Mouse (Mus musculus) thymus, postnatal 0 days (tissue): Measurements from ENCODE around the gene Ebf1. TPM values are rescaled to one million over a fixed set of nuclear protein-coding genes. Genes with fewer than 3 reads are reported as not detected.

ENCODE experiments used
- DNase-seq: peaks from one replicate; pipeline ENCODE4 v3.0.0-alpha.2; 2015; ENCODE audit warnings: low spot score
- polyA plus RNA-seq: library from polyadenylated mRNA; unstranded; fragments of >200 nt; fragmentation: Nextera tagmentation; extraction: Ambion mirVana; gene quantifications from 2 replicates; pipeline ENCODE4 v1.2.1, GENCODE M21; 2015

Gene Ebf1
- polyA plus RNA-seq, 1 experiment from 2014 or later: 4.1 TPM

DNA sequence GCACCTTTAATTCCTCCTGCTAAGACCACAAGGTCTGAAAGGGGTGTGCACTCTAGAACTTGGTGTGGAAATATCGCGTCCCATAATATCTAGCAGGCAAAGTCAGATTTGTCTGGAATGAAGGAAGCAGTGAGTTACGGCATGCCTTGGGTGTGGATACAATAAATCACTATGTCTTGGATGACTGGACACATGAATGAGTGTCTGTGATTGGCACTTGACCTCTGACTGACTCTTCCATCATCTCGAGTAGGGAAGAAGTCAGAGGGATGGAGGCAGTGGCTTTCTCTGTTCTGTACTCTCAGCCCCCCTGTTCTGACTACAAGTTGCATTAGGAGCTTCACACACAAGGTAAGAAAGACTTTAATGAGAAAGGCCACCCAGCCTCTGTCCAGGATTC, 112.8 kb downstream of the Ebf1 start:
- no peak for DNase-seq

DNA sequence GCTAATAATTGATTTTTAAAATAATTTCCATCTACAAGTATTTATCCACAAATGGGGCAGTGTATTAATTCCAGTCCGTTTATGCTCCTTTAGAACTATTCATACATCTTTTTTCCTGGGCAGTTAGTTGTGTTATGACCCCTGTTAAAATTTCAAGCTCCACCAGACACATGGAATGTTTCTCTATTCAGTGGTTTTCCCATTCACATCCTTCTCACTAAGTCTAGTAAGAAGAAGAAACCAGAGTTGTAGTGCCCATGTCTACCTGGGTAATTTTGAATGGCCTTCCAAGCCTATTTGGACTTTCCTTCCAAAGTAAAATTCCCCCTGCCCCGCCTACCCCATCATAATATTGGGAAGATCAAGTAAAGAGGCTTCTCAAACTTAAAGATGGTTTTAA, 114.6 kb downstream of the Ebf1 start:
- DNase-seq: no peak

DNA sequence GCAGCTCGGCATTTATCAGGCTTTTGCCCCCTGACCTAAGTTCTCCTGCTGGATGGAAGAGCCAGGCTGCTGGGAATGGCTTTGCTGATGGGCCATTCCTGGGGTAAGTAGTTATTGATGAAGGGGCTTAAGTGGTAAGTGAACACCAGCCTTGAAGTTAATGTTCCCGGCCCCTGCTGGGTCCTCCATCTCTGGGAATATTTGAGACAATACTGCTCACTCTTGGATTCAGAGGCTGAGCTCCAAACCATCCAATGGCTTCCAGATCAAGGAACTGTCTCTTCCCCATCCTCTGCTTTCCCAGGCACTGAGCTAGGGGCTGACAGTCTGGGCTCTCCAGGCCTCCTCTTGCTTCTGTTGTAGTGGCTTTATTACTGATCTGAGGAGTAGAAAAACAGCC, 116.2 kb downstream of the Ebf1 start:
- no peak for DNase-seq

DNA sequence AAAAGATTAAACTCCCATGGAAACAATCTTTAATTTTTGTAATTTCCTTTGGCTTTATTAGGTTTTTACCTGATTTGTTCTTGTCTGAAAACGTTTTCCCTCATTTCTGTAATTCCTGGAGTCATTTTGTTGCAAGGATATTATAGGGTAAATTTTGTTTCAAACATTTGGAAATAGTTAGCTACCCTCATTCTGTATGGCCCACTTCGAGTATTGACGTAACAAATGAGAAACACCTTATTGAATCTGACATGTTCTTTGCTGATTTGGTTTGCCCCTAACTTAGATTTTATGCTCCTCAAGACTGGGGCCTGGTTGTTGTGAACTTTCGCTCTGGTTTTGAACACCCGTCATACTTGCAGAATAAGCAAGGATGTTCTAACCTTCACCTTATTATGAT, 120.9 kb downstream of the Ebf1 start:
- DNase-seq: no peak

DNA sequence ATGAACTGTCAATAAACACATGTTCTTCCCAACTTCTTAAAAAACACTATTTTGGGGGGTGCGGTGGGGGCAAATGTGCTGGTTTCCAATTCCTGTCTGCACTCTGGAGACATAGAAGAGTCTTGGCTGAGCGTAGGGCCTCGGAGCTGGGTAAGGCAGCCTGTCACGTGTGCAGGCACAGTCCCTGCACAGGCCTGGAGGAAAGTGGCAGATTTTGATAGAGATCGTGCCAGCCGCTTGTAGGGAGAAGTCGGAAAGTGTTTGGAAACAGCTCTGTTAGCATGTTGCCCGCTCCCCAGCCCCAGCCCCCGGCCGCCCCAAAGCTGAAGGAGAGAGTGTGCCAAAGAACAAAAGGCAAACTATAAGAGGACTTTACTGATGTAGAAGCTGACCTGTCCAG, 121.7 kb downstream of the Ebf1 start:
- no peak for DNase-seq

DNA sequence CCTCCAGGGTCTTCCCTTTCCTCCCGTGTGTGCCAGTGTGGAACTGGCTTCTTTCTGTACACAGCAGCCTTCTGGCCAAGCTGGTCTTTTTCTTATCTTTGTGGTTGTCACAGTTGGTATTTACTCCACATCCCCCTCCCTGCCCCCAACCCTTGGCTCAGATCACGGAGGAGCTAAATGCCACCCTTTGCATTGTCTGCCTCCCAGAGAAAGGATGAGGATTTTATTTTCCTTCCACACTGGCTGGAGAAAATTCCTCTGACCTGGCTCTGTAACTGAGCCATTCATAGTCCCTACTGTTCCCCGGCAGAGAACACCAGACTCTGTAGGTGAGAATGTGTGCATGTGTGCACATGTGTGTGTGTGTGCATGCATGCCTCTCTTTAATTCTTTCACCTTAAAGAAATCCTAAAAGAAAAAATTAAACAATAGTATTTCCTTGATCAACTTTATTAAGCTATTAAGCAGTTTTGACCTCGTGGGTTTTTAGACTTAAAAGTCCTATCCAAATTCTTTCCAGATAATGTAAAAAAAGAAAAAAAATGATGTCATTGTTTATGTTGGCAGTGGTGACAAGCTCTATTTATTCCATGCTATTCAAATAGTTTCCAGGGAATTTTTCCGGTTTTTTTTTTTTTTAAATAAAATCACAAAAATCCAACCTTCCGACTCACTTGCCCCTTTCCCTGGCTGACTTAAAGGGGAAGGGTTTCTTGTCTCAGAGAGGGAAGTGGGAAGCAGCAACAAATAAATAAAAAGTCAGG, 123.3 kb downstream of the Ebf1 start:
- DNase-seq: no peak

DNA sequence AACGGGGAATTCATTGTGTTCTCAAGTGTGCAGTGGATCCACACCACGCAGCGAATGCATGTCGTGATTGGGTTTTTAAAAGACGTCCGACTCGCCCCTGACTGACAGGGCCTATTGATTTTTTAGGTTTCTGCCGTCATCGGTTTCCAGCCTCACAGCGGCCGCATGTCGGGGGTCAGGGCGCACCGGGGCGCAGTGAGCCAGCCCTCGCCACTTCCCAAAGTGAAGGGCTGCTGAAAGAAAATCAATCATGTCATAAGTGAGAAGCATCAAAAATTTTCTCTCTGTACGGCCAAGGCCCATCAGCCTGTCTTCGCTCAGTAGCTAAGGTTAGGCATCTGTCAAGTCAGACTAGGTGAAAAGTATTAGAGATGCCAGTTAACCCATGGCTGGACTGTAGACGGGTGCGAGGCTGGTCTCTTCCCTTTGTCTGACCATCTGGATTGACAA, 124.0 kb downstream of the Ebf1 start:
- DNase-seq: no peak

DNA sequence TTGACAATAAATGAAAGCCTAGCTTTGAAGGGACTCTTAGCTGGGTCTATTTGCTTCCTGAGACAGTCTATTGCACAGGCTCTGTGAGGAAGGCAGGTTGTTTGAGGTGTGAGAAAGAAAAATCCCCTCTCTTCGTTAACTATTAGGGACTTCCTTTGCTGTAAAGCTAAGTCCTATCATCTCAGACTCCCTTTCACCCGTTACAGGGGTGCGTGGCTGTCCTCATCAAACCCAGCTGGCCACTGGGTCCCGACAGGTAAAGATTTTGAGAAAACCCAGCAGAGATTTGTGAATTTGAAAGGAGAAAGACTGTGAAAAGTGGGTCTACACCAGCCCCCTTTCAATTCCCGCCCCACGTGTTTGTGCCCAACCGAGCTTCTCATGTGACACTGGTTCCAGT, 127.3 kb downstream of the Ebf1 start:
- DNase-seq: no peak

DNA sequence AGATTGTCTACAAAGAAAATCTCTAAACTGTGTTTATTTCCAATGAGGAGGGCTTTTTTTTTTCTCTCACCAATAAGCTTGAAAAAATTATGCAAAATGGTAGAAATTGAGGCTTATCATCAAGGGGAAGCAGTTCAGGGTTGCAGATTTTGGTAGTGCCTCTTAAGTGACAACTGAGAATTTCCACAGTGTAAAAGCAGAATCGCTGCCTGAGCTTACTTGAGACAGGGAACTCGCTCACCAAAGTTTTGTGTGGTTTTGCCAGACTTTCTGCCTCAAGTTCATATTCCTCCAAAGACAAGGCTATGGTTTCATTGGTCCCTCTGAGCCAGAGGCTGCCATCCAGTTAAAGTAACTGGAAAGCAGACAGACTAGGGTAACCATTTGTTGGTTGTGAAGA, 128.8 kb downstream of the Ebf1 start:
- DNase-seq: no peak

DNA sequence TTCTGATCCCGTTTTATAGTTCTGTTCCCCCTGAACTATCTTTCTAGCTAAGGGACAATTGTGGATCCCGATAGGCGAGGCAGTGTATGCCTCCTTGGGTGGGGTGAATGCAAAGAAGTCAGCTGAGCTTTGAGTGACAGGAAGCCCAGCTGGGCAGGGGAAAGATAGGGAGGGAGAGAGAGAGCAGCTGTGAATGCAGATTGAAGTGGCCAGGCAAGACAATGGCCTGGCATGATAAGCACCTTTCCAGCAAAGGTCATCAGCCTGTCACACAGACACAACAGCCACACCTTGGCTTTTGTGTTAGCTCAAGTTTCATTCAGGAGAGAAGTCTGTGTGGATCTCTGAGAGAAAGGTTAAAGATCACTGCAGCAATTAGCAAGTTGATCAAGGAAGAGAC, 129.6 kb downstream of the Ebf1 start:
- DNase-seq: no peak

DNA sequence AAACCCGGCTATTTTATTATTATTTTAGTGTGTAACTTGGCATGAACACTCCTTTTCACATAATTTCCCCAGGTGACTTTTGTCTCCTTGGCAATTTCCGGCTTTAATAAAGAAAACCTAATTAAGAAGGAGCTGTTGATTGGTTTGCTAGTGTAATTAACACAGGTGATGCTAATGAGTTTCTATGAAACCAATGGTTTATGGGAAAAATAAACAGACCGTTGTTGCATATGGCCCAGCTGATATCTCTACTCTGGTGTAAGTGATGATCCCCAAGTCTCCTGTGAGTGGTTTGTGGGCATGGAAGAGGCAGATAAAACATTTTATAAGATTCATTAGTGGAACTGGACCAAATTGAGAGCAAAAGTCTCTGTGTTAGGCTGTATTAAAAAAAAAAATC, 132.2 kb downstream of the Ebf1 start:
- DNase-seq: no peak

DNA sequence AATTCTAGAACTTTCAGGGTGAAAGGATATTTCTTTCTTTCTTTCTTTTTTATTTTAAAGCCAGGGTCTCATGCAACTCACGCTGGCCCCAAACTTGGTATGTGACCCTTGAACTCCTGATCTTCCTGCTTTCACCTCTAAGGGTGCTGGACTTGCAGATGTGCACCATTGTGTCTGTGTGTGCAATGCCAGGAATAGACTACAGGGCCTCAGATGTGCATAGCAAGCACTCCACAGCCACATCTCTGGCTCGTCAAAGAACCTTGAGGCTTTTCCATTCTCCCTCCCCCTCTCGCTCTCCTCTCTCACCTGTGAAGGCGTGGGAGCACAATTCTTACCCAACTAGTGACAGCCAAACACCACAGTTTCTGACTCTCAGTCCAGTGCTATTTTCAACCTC, 137.2 kb downstream of the Ebf1 start:
- no peak for DNase-seq

DNA sequence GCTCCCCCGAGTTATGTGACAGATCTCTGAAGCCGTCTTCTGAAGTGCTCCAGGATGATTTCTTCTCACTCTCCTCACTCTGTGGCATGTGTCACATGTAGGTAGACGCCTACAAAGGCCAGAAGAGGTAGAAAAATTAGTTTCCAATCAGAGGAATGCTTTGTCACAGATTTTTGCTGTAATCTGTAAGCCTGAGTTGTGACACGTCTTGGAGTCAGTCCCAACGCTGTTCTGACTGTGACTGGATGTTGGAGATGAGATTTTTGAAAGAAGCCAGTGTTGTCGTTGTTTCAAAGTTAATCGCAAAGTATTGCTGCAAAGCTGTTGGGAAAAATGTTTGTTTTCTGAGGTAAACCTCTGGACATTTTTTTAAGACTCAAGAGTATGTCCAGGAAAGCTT, 139.2 kb downstream of the Ebf1 start:
- DNase-seq: no peak

DNA sequence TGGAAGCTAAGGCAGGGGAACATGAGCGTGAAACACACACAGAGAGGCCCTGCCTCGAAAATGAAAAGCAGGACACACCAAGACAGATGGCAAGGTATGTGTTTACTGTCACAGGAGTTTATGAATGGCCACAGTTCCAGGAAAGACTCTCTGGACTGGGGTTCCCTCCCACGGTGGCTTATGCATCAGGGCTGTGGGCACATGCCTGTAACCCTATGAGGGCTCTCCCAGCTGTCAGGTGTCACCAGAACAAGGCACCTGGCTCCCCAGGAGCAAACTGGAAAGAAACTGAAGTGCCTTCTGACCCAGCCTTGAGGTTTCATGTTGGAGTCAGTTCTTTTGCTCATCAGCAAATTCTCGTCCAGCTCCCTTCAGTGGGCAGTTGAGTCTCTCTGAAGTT, 141.7 kb downstream of the Ebf1 start:
- DNase-seq: no peak

DNA sequence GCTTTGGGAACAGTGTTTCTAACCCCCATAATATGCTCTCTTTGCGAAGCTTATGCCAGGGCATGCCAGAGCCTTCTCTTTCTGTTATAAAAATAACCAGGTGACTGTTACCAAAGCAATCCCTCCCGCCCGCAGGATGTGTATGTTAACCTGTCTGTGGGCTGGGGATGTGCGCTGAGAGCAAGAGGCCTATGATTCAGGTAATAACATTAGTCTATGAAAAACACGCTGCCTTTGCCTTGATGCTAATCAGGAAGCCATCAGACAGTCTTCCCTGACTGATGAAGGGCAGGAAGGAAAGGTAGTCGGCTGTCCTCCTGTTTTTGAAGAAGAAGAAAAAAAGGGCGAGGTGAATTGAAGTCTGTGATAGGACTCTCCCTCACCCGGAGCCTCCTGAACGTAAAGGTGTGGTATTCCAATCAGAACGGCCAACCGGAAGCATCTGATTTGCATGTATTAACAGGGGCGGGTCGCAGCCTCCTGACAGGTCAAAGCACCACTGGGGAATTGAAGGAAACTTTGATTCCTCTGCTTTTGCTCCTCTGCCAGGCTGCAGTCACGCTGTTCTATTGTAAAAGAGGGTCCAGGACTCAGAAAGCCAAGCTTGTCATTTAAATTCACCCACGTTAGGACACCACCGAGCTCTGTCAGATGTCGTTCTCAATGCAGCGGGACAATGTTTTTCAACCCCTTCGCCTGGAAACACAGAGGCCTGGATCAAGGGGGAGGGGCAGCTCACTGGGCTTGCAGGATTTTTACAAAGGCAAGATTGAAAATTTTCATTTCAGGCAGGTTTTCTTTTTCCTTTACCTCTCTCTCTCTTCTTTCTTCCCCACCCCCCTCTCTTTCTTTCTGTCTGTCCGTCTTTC, 144.2 kb downstream of the Ebf1 start:
- no peak for DNase-seq

DNA sequence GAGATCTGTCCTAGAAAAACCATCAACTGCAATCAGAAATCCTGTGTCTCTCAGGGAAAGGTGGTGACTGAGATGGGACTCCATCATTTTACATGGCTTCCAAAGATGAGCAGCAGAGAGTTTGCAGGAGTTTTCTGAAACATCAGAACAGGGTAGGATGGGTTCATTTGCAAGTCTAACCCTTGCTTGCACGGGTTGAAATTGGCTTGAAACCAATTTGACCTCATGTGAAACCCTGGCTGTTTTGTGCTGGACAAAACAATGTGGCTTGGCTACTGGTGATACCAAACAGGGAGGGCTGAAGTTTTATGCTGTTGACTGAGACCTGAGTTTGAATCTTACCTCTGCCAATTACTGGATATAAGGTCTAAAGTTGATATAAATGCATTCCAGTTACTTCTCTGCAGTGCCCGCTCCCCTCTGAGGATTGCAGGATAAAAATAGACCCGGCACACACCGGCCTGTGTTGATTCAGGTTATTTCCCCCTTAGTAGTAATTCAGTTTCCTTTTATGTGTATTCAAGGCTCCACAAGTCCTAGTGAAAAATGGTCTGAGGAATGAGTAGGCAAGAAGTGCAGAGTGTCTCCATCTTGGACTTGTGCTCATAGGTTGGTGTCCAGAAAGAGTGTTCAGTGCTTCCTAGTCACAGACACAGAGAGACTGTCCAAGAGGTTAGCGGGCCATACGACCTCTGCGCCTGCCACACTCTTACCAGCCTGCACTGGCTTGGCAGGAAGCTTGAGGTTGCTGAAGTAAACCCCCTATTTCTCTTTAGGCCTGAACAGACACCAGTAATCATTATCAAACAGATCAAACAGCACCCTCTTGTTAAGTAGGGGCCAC, 147.1 kb downstream of the Ebf1 start:
- no peak for DNase-seq

DNA sequence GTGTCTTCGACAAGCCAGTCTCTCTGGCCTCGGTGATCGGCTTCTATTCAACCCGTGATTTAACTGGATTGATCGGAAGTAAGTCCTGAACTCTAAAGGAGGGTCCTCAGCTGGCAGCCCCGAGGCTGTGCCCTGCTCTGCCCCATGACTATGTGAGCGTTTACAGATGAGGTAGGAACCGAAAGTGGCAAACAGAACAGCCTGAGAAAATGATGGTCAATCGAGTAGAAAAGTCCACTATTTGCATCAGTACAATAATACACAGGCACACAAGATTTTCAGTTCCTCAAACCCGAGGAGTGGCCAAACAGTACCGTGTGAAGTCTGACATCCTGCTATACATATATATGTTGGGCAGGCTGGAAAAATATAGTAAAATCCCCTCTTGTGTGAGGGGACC, 147.9 kb downstream of the Ebf1 start:
- no peak for DNase-seq

DNA sequence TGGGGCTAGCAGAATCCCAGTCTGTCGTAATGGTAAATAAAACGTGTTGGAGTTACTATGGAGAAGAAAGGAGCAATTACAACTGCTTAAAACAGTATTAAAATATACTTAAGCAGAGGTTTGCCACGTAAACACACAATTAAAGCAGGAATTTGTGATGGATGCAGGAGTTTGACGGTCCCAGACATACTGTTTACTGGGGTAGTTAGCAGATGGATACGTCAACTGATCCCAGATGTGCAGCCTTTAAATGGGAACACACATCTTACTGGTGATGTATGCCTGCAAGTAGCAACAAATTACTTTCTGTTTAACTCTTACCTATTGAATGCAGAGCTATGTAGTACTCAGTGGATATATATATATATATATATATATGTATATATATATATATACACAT, 149.1 kb downstream of the Ebf1 start:
- DNase-seq: no peak

DNA sequence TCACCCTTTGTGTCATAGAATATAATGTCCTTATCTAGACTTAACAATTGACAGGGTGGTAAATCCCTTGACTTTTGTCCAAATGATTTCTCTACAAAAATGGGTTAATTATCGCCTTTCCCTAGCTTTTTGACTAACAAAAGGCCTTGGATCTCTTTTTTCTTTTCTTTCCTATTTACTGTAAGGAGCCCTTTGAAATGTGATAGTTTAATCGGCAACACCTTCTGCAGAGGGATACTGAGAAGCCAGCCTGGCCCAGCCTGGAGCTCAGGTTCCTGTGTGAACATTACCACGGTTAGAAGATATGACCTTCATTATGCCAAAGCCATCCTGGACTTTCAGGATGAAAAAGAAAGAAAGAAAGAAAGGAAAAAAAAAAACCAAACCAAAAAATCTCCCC, 150.2 kb downstream of the Ebf1 start:
- no peak for DNase-seq

DNA sequence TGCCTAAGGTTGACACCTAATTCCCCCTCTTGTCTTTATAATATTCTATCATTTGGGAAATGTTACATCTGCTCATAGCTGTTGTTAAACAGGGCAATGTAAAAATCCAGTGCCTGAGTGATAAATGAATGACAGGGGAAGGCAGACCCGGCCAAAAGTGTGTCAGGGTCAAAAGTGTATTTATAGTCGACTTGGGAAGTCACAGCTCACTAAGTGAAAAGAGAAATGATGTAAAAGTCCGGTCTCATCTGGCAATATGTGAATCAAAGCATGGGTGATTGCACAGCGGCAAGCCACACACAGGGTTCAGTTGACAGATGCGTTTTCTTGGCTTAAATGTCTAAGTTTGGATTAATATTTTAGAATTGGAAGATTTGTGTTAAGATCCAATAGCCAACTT, 151.2 kb downstream of the Ebf1 start:
- DNase-seq: no peak

DNA sequence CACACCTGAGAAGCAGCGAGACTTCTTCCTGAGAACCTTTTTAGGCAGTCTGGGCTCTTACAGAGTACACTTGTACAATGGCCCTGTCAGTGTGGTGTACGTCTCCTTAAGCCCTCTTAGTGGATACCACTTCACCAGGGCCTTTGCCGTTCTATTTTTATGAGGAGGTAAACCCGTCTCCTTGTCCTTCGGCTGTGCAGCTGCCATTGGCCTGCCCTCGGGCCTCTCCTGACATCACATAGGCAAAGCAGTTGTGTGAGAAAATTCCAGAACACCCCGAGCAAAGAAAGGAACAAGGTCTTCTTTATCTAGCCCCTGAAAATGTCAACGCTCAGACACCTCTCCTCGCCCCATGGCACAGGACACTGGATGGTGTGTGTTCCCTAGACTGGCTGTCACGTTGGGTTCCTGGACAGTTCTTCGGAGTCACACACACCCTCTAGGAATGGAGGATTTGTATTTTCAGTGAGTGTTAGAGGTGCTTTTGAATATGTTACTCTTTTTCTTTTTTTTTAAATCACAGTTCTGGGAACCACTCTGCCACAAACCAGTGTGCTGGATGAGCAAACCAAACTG, 154.0 kb downstream of the Ebf1 start:
- no peak for DNase-seq

DNA sequence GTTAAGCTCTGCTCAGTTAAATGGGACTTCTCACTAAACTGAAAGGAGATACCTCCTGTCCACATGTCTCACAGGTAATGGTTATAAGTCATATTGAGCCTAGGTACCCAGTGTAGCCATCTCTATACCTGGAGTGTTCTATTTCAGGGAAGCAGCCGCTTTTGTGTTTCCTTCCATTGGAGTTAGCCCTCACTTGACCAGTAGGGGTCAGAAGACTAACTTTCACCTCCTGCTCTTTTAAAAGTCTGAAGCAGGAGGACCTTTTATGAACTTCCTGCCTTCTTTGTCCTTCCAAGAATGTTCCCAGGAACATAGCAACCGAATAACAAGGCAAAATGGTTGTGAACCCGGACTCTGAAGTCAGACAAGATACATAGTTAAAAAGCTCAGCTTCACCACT, 157.3 kb downstream of the Ebf1 start:
- peak; percentile 26 for DNase-seq
